Mouse (Mus musculus): ENCODE measurements at regions not wholly inside any gene's neighbourhood (a gene's known extent, or its start where the extent isn't known, plus 50 kb on each side); places are given as distances from the start of the nearest gene placed in this dataset.

- H3K36me3 ChIP-seq (ENCODE audit: control insufficient read depth, insufficient read depth), result no peaks in the 10 kb centered on the region
- no peak overlapping the region for H3K4me2 ChIP-seq (ENCODE audit: low read depth)
Measured at GRCm38 (mm10) chr14:102497179-102497578, 485.3 kb downstream of the Kctd12 start.

DNA sequence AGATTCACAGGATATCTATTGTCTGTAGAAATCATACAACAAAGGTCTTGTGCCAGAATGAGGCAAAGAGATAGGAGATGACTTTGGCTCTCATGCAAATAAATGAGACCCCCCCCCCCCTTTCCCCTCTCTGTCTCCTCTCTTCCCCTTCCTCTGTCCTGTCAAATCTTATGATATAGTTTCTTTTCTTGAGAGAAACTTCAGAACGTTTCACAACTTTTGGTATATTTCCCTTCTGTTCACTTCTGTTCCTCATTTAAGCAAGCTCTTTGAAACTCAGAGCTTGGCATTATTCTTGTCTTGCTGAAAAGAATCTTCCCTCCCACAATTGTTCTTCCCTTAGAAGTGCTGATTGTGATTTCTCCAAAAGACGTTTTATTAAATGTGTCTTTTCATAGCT is 490.1 kb downstream of the Kctd12 start:
- Histone ChIP-seq H3ac (ENCODE audit: control insufficient read depth, insufficient read length) (no peak overlapping the region), H3K4me2 (ENCODE audit: low read depth) (no peak overlapping the region), H3K4me3 (no peak overlapping the region), H3K79me2 (ENCODE audit: control insufficient read depth, insufficient read depth) (no peaks in the 10 kb centered on the region), H3K36me3 (ENCODE audit: control insufficient read depth, insufficient read depth) (no peaks in the 10 kb centered on the region), H3K27me3 (ENCODE audit: control insufficient read depth, insufficient read depth, insufficient read length) (no peaks in the 10 kb centered on the region)
- TF ChIP-seq TCF12 (IDR thresholded peaks at IDR 0.05; ENCODE audit: insufficient read depth, poor library complexity, severe bottlenecking) (no peak), USF1 (IDR thresholded peaks at IDR 0.05; ENCODE audit: low read depth) (no peak)

More at GRCm38 (mm10) chr14:102497179-102497578, 485.3 kb downstream of the Kctd12 start:
- Histone ChIP-seq H3ac (ENCODE audit: control insufficient read depth, insufficient read length) (no peak overlapping the region), H3K79me2 (ENCODE audit: control insufficient read depth, insufficient read depth) (no peaks in the 10 kb centered on the region), H3K4me3 (no peak overlapping the region), H3K27me3 (ENCODE audit: control insufficient read depth, insufficient read depth, insufficient read length) (no peaks in the 10 kb centered on the region)
- TF ChIP-seq TCF12 (IDR thresholded peaks at IDR 0.05; ENCODE audit: insufficient read depth, poor library complexity, severe bottlenecking) (no peak), MYOG (IDR thresholded peaks at IDR 0.05; ENCODE audit: control insufficient read depth in 1 of 3, insufficient read depth in 1 of 3, insufficient read length in 2 of 3, low read depth in 2 of 3) (no peak), SRF (IDR thresholded peaks at IDR 0.05; ENCODE audit: control insufficient read depth, insufficient read length, low read depth) (no peak), REST (IDR thresholded peaks at IDR 0.05; ENCODE audit: insufficient read depth, insufficient read length) (no peak), USF1 (IDR thresholded peaks at IDR 0.05; ENCODE audit: low read depth) (no peak), CEBPB (IDR thresholded peaks at IDR 0.05; ENCODE audit: insufficient read depth, poor library complexity, severe bottlenecking) (no peak), POLR2A (IDR thresholded peaks at IDR 0.05; ENCODE audit: insufficient read length, low read depth) (no peak), POLR2AphosphoS2 (IDR thresholded peaks at IDR 0.05; ENCODE audit: insufficient read length, low read depth) (no peak)

- Histone ChIP-seq H3K4me2 (ENCODE audit: low read depth) (no peak overlapping the region), H3K27me3 (ENCODE audit: control insufficient read depth, insufficient read depth, insufficient read length) (no peaks in the 10 kb centered on the region), H3K79me2 (ENCODE audit: control insufficient read depth, insufficient read depth) (no peaks in the 10 kb centered on the region), H3K4me3 (no peak overlapping the region), H3K36me3 (ENCODE audit: control insufficient read depth, insufficient read depth) (no peaks in the 10 kb centered on the region), H3ac (ENCODE audit: control insufficient read depth, insufficient read length) (no peak overlapping the region)
- TF ChIP-seq TCF3 (IDR thresholded peaks at IDR 0.05; ENCODE audit: insufficient read length, low read depth) (no peak), E2F4 (IDR thresholded peaks at IDR 0.05; ENCODE audit: insufficient read depth) (no peak)
Measured at GRCm38 (mm10) chr14:102491205-102491604, 491.2 kb downstream of the Kctd12 start.

DNA sequence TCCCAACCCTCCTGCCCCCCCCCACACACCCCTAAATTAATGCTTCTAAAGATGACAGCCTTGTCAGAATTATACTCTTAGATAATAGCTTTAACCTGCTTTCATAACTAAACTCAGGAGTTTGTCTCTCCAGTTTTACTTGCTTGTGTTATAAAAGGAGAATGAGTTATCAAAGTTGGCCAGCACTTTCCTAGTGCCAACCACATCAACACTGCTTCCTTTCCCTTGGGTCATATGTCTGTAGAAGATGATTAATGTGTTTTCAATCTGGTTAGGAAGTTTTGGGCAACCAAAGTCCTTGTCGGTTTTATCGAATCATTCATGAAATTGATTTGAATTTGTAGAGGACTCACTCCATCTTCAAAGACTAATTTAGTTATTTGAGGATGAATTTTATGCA is 505.3 kb downstream of the Kctd12 start:
- Histone ChIP-seq H3K4me2 (ENCODE audit: low read depth) (no peak overlapping the region), H3K27me3 (ENCODE audit: control insufficient read depth, insufficient read depth, insufficient read length) (no peaks in the 10 kb centered on the region), H3ac (ENCODE audit: control insufficient read depth, insufficient read length) (no peak overlapping the region), H3K79me2 (ENCODE audit: control insufficient read depth, insufficient read depth) (no peaks in the 10 kb centered on the region), H3K36me3 (ENCODE audit: control insufficient read depth, insufficient read depth) (no peaks in the 10 kb centered on the region), H3K4me3 (no peak overlapping the region)
- no peak for TF ChIP-seq POLR2A (IDR thresholded peaks at IDR 0.05; ENCODE audit: insufficient read length, low read depth)
- no peak for TF ChIP-seq SRF (IDR thresholded peaks at IDR 0.05; ENCODE audit: control insufficient read depth, insufficient read length, low read depth)

DNA sequence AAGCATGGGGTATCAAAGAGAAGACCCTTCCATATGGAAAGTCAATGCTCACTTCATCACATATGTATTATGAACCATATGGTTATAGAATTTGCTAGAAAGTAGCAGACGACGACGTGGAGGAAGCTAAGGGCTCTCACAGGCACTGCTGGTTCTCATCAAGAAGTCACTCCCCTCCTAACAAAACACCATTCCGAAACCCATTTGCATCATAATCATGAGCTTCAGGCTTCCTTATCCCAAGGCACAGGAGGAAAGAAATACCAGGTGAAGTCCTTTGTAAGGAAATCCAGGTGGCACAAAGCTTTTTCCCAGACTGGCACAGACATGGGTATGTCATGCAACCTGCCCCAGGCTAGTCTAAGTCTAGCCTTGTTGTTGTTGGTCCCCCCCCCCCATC is 513.1 kb downstream of the Kctd12 start:
- Histone ChIP-seq H3K4me2 (ENCODE audit: low read depth) (no peak overlapping the region), H3ac (ENCODE audit: control insufficient read depth, insufficient read length) (no peak overlapping the region), H3K4me3 (no peak overlapping the region), H3K36me3 (ENCODE audit: control insufficient read depth, insufficient read depth) (no peaks in the 10 kb centered on the region), H3K27me3 (ENCODE audit: control insufficient read depth, insufficient read depth, insufficient read length) (no peaks in the 10 kb centered on the region), H3K79me2 (ENCODE audit: control insufficient read depth, insufficient read depth) (no peaks in the 10 kb centered on the region)
- TF ChIP-seq MYOG (IDR thresholded peaks at IDR 0.05; ENCODE audit: control insufficient read depth in 1 of 3, insufficient read depth in 1 of 3, insufficient read length in 2 of 3, low read depth in 2 of 3) (no peak), SRF (IDR thresholded peaks at IDR 0.05; ENCODE audit: control insufficient read depth, insufficient read length, low read depth) (no peak), POLR2A (IDR thresholded peaks at IDR 0.05; ENCODE audit: insufficient read length, low read depth) (no peak), TCF3 (IDR thresholded peaks at IDR 0.05; ENCODE audit: insufficient read length, low read depth) (no peak), TCF12 (IDR thresholded peaks at IDR 0.05; ENCODE audit: insufficient read depth, poor library complexity, severe bottlenecking) (no peak), MAX (IDR thresholded peaks at IDR 0.05; ENCODE audit: low read depth) (no peak), POLR2AphosphoS2 (IDR thresholded peaks at IDR 0.05; ENCODE audit: insufficient read length, low read depth) (no peak), E2F4 (IDR thresholded peaks at IDR 0.05; ENCODE audit: insufficient read depth) (no peak), MYOD1 (IDR thresholded peaks at IDR 0.05; ENCODE audit: control insufficient read depth in 1 of 3, insufficient read length in 2 of 3, low read depth in 2 of 3) (no peak), REST (IDR thresholded peaks at IDR 0.05; ENCODE audit: insufficient read depth, insufficient read length) (no peak), USF1 (IDR thresholded peaks at IDR 0.05; ENCODE audit: low read depth) (no peak), CEBPB (IDR thresholded peaks at IDR 0.05; ENCODE audit: insufficient read depth, poor library complexity, severe bottlenecking) (no peak)

DNA sequence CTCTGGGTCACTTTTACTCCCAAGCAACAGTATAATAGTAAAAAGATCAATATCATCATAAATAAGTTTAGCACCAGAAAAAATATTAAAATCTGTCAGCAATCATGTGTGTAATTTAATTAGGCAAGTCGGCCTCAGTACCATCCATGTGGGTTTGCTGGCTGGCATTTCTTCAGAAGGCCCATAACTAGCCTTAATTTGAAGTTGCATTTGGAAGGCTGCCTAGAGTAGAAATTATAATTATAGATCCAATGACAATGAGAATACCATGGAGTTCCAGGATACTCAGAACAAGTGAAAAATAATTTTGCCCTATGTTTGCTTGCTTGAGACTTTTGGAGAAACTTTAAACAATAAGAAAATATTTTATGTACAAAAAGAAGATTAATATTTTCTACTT is 521.4 kb downstream of the Kctd12 start:
- no peak for TF ChIP-seq MYOG (IDR thresholded peaks at IDR 0.05; ENCODE audit: control insufficient read depth in 1 of 3, insufficient read depth in 1 of 3, insufficient read length in 2 of 3, low read depth in 2 of 3)
- no peak for TF ChIP-seq MYOD1 (IDR thresholded peaks at IDR 0.05; ENCODE audit: control insufficient read depth in 1 of 3, insufficient read length in 2 of 3, low read depth in 2 of 3)
- no peak for TF ChIP-seq POLR2A (IDR thresholded peaks at IDR 0.05; ENCODE audit: insufficient read length, low read depth)
- no peak for TF ChIP-seq REST (IDR thresholded peaks at IDR 0.05; ENCODE audit: insufficient read depth, insufficient read length)
- TF ChIP-seq TCF12 (IDR thresholded peaks at IDR 0.05; ENCODE audit: insufficient read depth, poor library complexity, severe bottlenecking), result no peak
- no peak for TF ChIP-seq CEBPB (IDR thresholded peaks at IDR 0.05; ENCODE audit: insufficient read depth, poor library complexity, severe bottlenecking)
- no peak for TF ChIP-seq SRF (IDR thresholded peaks at IDR 0.05; ENCODE audit: control insufficient read depth, insufficient read length, low read depth)
- TF ChIP-seq MAX (IDR thresholded peaks at IDR 0.05; ENCODE audit: low read depth), result no peak
- no peak for TF ChIP-seq E2F4 (IDR thresholded peaks at IDR 0.05; ENCODE audit: insufficient read depth)
- TF ChIP-seq USF1 (IDR thresholded peaks at IDR 0.05; ENCODE audit: low read depth), result no peak
- TF ChIP-seq TCF3 (IDR thresholded peaks at IDR 0.05; ENCODE audit: insufficient read length, low read depth), result no peak
- no peak for TF ChIP-seq POLR2AphosphoS2 (IDR thresholded peaks at IDR 0.05; ENCODE audit: insufficient read length, low read depth)
- no peaks in the 10 kb centered on the region for H3K79me2 ChIP-seq (ENCODE audit: control insufficient read depth, insufficient read depth)
- H3K27me3 ChIP-seq (ENCODE audit: control insufficient read depth, insufficient read depth, insufficient read length), result no peaks in the 10 kb centered on the region
- no peaks in the 10 kb centered on the region for H3K36me3 ChIP-seq (ENCODE audit: control insufficient read depth, insufficient read depth)
- no peak overlapping the region for H3K4me3 ChIP-seq
- H3ac ChIP-seq (ENCODE audit: control insufficient read depth, insufficient read length), result no peak overlapping the region
- no peak overlapping the region for H3K4me2 ChIP-seq (ENCODE audit: low read depth)

Measured in myocyte (in vitro differentiated cells).